Mouse (Mus musculus) heart, embryonic 10.5 days (tissue): Measurements from ENCODE around the gene Kctd3. TPM values are rescaled to one million over a fixed set of nuclear protein-coding genes. Genes with fewer than 3 reads are reported as not detected.

ENCODE experiments used
- DNase-seq: peaks from one replicate; pipeline ENCODE4 v3.0.0-alpha.2; 2017; ENCODE audit warnings: low spot score
- H3K27ac ChIP-seq: fragments of 300-500 bp; sonication (generic); 2 replicates; pipeline ENCODE4 v1.5.1; 2016; ENCODE audit warnings: mild to moderate bottlenecking
- H3K27me3 ChIP-seq: fragments of 300-500 bp; sonication (generic); 2 replicates; pipeline ENCODE4 v1.6.1; 2016; ENCODE audit warnings: mild to moderate bottlenecking; ENCODE audit not compliant: poor library complexity, insufficient read depth, severe bottlenecking
- H3K36me3 ChIP-seq: fragments of 300-500 bp; sonication (generic); 2 replicates; pipeline ENCODE4 v1.6.1; 2016; ENCODE audit warnings: mild to moderate bottlenecking, moderate library complexity
- H3K4me1 ChIP-seq: fragments of 300-500 bp; sonication (generic); 2 replicates; pipeline ENCODE4 v1.6.1; 2016; ENCODE audit warnings: mild to moderate bottlenecking
- H3K4me3 ChIP-seq: fragments of 300-500 bp; sonication (generic); 2 replicates; pipeline ENCODE4 v1.5.1; 2016; ENCODE audit warnings: mild to moderate bottlenecking, moderate library complexity
- H3K9me3 ChIP-seq: fragments of 300-500 bp; sonication (generic); 2 replicates; pipeline ENCODE4 v1.6.1; 2016; ENCODE audit warnings: mild to moderate bottlenecking, moderate library complexity
- WGBS: fragments of 180-500 bp; shearing (Covaris S2); methylation state at CpG from one replicate; pipeline ENCODE4 v1.1.7; 2016; 5-methylcytosine and 5-hydroxymethylcytosine counted together
- polyA plus RNA-seq: library from polyadenylated mRNA; unstranded; fragments of >200 nt; fragmentation: Nextera tagmentation; extraction: Ambion mirVana; gene quantifications from 2 replicates; pipeline ENCODE4 v1.2.1, GENCODE M21; 2016

Kctd3 gene
- polyA plus RNA-seq, 1 experiment from 2014 or later, result 30.5 TPM

- H3K27ac ChIP-seq, result no peak overlapping the region
- no peaks in the 10 kb centered on the region for H3K9me3 ChIP-seq
- H3K27me3 ChIP-seq, result no peaks in the 10 kb centered on the region
- 0 out of 2 replicates have a peak, but pooled peaks cover 2% of the 10 kb centered on the region for H3K4me1 ChIP-seq
- no peak overlapping the region for H3K4me3 ChIP-seq
- WGBS, result 90% methylated on average over 14 of the region's 14 CpGs
- no peak for DNase-seq
- H3K36me3 ChIP-seq, result no peaks in the 10 kb centered on the region
These were observed 70.3 kb downstream of the Kctd3 start for GRCm38 (mm10) chr1:188937246-188937780.
